Mouse (Mus musculus) cerebral cortex, adult 2 months (tissue): Measurements from ENCODE around the gene Pdgfa.

ENCODE experiments used
- WGBS: fragments of 180-500 bp; shearing (Covaris S2); methylation state at CpG from one replicate; pipeline ENCODE4 v1.1.7; 2018; 5-methylcytosine and 5-hydroxymethylcytosine counted together

Pdgfa gene

GRCm38 (mm10) chr5:138953986-138954385 is 43.2 kb downstream of the Pdgfa start:
- WGBS = 93% methylated on average over 7 of the region's 7 CpGs

GRCm38 (mm10) chr5:138952969-138953368 is 44.2 kb downstream of the Pdgfa start:
- WGBS = 70% methylated on average over 13 of the region's 13 CpGs

- 95% methylated on average over 2 of the region's 2 CpGs for WGBS
Observed at GRCm38 (mm10) chr5:138951305-138951704, 45.9 kb downstream of the Pdgfa start.

DNA sequence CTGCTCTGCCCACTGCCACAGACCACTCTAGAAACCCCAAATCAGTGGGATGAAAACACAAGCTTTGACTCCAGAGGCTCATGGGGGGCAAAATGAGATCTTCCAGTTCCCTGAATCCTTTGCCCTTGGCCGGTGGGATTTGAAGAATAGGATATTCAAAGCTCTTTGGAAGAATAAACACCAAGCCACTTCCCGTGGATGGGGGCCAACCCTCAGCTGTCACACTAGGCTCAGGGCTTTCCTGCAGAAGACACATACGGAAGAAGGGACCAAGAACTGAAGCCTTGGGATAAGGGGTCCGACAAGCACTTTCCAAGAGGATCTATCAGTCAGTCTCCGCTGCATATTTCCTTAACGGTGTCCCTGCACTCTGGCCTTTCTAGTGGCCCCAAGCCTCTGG is 48.0 kb downstream of the Pdgfa start:
- 85% methylated on average over 6 of the region's 6 CpGs for WGBS

DNA sequence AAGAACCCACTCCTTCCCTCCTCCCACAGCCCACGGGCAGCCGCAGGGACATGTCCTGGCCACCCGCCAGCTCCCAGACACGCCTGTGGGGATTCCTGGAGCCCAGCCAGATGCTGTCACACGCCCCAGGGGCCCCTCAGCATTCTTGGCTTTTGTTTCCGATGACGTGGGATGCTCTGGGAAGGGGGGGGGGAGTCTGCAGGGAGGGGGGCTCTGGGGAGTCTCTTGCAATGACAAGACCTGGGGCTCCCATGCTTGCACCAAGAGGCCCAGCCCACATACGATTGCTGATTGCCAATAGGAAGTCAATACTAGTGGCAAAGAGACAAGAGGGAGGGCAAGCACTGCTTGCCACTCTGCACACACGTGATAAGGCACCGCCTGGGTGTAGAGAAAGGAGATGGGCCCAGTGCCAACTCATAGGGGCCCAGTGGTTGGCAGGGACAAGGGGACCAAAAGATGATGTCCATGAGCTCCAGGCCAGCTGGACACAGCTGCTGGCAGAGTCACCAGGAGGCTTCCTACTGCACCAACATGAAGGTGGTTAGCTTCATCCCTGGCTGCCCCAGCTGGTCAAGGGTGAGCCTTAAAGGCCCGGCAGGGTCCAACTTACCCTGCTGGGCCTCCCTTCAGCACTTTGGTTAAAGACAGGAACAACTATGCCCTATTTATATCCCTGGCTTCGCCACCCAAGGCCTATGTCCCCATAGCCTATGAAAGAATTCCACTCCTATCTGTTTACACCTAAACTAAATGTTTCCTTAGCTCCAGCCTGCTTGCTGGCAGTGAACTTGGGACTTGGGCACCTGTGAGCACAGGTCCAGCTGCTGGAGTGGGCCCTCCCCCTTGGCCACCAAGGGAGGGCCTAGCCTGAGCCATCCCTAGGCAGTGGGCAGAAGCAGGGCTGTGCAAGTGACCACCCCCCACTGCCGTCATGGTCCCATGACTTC is 48.9 kb downstream of the Pdgfa start:
- 32% methylated on average over 13 of the region's 13 CpGs for WGBS

DNA sequence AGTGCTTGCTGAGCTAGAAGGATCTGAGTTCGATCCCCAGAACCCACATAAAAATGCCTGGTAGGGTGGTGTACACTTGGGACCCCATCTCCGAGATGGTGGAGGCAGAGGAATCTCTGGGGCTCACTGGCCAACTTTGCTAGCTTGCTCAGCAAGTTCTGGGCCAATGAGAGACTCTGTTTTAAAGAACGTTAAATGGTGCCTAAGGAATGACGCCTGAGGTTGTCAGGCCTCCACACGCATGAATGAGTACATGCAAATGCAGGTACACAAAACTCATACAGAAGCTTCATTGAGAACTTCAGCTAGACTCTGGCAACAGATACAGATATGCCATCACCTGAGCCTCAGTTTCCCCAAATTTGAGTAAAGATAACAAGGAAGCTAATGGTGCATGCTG is 49.7 kb downstream of the Pdgfa start:
- 90% methylated on average over 5 of the region's 5 CpGs for WGBS

DNA sequence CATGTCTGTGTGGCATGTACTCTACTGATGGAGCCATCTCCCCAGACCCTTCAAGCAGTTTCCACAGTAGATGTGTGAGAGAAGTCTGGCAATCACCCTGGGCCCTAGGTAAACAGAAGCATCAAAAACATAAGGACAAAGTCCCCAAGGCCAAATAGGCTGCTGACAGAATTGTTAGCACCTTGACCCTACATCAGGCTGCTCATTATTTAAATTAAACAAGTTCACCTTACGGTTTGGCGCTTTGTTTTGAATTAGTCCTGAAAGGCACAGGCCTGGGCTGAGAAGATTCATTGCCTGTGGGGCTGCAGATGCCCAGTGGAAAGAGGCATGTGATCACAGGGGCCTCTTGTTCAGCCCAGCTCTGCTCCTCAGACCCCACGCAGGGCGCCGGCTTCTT is 50.2 kb downstream of the Pdgfa start:
- WGBS = 94% methylated on average over 5 of the region's 5 CpGs

DNA sequence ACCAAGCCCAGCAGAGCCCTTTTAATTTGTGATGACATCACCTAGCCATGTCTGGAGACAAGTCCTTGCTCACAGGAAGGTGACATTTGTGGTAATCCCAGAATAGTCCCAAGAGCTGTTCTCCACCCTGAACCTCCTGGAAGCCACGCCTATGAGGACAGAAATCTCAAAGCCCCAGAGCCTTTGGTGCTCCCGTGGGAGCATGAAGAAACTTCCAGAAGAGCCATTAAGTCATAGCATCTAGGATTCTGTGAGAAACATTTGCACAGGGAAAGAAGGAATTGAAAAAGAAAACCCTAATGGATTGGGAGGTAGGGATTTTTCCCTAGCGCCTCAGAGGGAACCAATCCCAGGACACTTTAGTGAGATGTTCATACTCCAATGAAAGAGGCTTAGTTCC is 52.2 kb downstream of the Pdgfa start:
- 84% methylated on average over 3 of the region's 3 CpGs for WGBS

DNA sequence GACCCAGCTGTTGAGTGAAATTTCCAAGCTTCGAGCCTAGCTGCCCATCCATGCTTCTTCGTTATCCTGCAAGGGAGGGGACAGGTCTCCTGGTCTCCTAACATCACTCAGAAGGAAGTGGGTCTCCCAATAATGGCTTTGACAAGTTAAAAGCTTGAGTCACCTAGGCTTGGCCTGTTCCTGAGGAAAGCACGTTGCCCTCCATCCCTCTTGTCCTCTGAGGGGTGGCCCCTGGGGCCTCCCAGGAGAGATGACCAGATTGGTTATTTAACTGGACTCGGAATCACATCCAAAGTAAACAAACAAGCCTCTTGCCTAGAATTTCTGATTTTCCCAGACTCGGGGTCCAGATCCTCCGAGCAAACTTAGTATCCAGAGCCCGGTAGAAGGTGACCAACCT is 52.6 kb downstream of the Pdgfa start:
- WGBS = 79% methylated on average over 7 of the region's 7 CpGs

DNA sequence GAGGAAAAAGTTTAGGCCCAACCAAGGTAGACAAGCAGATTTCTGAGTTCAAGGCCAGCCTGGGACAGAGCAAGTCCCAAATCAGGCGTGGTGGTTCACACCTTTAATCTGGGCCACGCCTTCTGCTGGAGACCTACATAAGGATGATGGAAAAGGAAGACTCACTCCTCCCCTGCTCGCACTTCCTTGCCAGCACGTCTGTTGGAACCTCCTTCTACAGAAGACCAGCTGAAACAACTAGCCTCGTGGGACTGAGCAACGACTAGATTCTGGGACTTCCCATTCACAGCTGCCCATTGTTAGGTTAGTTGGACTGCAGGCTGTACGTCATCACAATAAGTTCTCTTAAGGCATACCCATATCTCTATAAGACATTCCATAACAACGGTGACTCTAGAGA is 55.3 kb downstream of the Pdgfa start:
- WGBS = 68% methylated on average over 8 of the region's 8 CpGs

GRCm38 (mm10) chr5:138940576-138940975 is 56.6 kb downstream of the Pdgfa start:
- 92% methylated on average over 4 of the region's 4 CpGs for WGBS

- 82% methylated on average over 3 of the region's 3 CpGs for WGBS
Observed at GRCm38 (mm10) chr5:138938572-138939163, 58.5 kb downstream of the Pdgfa start.

DNA sequence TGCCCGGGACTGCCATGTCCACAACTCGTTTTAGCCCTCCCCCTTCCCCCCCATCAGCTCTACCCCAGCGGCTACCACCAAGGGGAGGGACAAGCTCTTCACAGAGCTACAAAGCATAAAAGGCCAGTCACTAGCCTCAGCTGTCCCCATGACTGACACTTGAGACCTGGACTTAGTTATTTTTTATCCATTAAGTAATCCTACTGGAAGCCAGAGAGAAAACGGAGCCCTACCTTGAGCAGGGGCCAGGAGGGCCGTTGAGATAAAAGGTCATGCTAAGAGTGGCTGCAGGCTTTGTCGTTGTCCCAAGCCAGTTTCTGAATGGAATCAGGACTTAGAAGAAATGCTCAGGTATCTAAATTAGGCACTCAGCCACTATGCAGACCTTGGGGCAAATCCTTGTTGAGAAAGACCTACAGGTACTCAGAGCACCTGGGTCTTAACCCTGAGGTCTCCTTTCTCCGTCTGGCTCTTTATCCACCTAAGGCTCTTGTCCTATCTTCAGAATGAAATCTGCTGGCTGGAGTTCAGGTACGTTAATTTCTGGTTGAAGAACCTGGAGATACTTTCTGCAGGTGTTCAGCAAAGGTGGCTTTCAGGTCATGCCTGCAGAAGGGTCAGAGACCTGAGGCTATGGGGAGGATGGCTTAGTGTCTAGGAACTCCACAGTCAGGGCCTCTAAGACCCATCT is 60.6 kb downstream of the Pdgfa start:
- WGBS = 87% methylated on average over 8 of the region's 8 CpGs

- 57% methylated on average over 6 of the region's 6 CpGs for WGBS
Observed at GRCm38 (mm10) chr5:138934540-138934939, 62.6 kb downstream of the Pdgfa start.

DNA sequence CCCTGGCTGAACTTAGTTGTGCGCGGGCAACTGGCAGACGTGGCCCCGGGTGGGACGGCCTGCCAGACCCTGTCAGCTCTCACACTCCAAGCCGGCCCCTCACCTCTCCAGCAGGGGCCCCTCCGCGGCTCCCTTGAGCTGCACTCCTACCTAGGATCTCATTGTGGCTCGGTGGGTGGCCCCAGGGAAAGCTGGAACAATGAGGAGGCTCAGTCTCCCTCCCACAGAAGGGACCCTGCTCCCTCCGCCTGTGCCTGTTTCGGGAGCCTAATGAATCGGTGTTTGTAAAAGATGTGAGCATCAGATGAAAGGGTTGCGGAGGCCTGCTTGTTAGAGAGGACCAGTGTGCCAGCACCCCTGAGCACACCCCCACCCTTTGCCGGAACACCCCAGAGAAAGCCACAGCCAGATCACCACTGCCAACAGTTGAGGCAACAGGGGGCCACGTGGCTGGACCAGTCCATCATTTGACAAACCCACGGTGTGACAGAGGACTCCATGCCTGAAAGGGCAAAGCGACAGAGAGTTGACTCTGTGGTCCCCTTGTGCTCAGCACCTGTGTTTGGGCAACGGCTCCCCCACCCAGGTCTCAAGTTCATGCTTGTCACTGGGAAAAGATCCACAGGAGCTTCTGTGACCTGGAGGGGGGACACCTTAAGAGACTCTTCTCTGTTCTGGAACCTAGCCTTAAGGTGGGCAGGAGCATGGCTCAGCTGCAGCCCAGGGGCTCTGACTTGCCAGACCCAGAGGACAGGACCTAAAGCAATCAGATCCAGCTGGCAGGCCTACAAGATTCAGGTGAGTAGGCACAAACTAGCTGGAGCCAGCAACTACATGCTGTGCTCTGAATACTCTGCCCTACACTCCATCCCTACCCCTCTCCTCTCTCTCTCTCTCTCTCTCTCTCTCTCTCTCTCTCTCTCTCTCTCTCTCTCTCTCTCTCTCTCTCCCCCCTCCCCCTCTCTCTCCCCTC is 64.4 kb downstream of the Pdgfa start:
- whole genome bisulfite sequencing = 46% methylated on average over 18 of the region's 18 CpGs

DNA sequence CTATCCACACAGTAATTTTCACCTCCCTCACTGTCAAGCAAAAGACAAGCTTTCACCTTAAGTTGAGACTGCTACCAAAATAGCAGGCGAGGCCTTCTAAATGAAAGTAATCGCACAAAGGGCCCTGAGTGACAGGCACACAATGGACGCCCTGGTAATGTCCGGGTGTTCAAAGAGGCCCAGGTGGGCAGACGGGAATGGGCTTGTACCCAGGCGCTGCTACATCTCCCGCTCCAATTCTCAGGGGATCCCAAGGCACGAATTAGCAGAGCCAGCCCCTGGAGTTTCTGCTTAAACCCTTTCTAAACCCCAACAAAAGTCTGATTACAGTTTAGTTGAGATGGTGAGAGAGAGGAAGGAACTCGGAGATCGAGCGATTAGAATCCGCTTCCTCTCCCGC is 65.3 kb downstream of the Pdgfa start:
- 70% methylated on average over 13 of the region's 13 CpGs for WGBS

DNA sequence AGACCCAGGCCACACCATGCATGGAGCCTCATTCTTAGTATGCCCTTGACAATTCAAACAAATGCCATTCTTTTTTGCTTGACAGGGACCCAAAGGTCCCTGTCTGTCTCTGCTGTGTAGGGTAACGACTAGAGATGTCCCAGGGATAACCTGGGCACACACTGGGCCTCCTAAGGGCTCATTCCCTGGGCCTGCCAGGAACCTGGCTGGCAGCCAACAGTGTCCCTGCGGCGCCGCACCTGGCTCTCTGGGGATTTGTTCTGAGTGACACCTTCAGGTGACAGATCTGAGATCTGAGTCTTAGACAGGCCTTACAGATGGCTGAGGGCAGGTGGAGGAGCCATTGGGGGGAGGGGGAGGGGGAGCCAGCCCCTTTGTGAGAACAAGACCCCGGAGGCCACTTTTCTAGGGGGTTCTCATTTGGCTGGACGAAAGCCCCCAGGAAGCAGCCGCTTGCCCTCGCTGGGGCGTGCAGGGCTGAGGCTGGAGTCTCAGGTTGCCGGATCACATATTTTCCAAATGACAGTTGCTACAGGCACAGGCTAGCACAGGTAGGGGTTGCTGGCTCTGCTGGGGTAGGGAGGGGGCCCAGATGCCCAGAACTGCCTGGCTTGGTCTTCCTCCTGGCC is 67.2 kb downstream of the Pdgfa start:
- 78% methylated on average over 10 of the region's 10 CpGs for WGBS
